Mouse (Mus musculus) gastrocnemius, postnatal 14 days (tissue): ENCODE results near the gene 4930415O20Rik. TPM values are rescaled to one million over a fixed set of nuclear protein-coding genes. Genes with fewer than 3 reads are reported as not detected.

Source experiments
- DNase-seq: peaks from one replicate; pipeline ENCODE4 v3.0.0; 2021; ENCODE audit warnings: mixed read lengths
- intact Hi-C: fragments of 180-260 bp; cut with DNase I; formaldehyde crosslinking; loops from one replicate; pipeline ENCODE4 v1.15.1; 2025; ENCODE audit warnings: low total_unique reads
- total RNA-seq, 2 experiments: library from RNA; stranded (reverse); gene quantifications; 2 replicates each; pipeline ENCODE4 v1.2.3; 2021

4930415O20Rik gene
- total RNA-seq, 2 experiments from 2014 or later, result 0.44 TPM; not detected in 1

DNA sequence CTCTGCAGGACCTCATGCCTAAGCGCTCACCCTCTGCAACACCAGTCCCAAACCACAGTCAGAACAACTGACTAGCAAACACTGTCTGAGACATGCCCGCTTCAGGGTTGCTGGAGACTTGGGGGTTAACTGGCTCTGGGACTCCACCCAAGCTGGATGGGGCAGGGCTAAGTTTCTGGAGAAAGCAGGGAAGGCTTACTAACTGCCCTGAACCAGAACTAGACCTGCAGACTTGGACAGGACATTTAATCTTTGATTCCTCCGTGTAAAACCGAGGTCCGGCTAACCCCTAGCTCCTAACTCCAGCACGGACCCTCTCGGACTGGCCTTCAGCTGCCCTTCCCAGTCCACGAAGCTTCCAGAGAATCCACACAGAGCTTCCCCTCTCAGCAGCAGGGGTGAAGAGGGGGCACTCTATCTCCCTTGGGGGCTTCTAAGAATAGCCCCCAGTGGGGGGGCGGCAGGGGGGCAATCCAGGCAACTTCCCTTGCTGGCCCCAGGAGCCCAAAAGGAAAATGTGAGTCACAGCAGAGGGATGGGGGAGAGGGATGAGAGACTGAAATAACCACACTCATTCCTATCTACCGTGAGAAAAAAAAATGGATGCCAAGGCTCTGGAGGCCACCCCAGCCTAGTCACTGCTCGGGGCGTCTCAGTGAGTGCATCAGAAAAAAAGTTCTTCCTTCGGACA, 31.5 kb downstream of the 4930415O20Rik start:
- intact Hi-C loops, result no loop called here
- DNase-seq, result peak; percentile 64

- no peak for DNase-seq
- intact Hi-C loops, result no loop called here
Measured at GRCm38 (mm10) chr15:98602921-98603458, 32.2 kb downstream of the 4930415O20Rik start.

DNA sequence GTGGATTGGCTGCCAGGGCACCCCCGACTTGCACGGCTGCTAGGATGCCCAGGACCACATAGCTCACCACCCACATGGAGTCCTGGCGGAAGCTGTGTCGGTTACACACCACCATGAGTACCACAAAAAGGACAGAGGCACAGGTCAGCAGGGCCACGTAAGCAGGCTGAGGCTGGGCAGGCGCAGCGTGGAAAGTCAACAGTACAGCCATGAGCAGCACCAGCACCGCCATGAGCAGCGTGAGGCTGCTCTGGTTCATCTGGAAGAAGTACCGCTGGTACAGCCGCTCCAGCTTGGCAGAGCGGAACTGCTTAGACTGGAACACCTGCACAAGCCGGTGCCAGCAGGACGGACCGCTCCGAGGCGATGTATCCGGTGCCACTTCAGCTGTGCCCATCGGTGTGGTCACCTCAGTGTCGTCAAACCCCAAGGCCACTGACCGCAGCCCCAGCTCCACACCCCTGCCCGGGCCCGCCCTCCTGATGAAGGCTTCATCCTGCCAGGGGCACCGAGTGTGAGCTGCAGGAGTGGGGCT, 33.3 kb downstream of the 4930415O20Rik start:
- no peak for DNase-seq
- intact Hi-C loops, result no loop called here

DNA sequence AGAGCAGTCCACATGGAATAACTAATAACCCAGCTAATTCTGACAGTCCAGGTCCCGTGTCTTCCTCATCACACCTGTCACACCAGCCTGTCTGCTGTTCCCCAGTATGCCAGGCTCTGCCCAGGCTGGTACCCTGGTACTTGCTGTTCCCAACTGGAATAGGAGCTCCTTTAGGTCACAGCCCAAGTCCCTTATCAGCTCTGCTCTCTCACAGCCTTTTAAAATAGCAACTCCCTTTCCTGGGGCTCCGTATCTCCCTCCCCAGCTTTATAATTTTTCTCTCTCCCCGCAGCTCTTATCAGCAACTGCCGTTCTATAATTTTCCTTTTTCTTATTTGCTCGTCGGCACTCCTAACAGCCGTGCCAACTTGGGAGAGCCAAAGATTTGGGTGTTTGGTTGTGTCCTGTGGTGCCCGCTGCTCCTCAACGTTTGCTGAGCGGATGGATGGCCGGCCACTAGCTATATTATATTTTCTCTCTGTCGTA, 35.3 kb downstream of the 4930415O20Rik start:
- intact Hi-C loops, result no loop called here

DNA sequence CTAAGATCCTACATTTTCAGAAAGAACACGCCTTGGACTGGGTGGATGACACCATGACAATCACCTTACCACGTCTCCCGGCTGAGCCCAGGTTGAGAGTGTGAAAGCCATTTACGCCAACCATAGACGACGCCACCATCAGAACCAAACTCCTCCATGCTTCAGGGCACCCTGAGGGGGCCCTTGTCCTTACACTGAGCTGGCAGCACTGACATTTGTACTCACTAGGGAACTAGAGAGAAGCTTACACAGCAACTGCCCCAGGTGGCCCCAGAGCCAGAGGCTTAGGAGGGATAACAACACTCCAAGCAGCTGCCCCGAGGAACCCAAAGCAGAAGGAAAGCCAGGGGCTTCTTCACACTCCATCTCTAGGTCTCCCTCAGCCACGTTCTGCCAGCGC, 35.9 kb downstream of the 4930415O20Rik start:
- no peak for DNase-seq
- intact Hi-C loops, result no loop called here

More for the DNA sequence above, 35.3 kb downstream of the 4930415O20Rik start:
- no peak for DNase-seq

GRCm38 (mm10) chr15:98607557-98607956, 36.8 kb downstream of the 4930415O20Rik start:
- intact Hi-C loops, result no loop called here
- DNase-seq, result peak; percentile 56

GRCm38 (mm10) chr15:98608058-98608783, 37.4 kb downstream of the 4930415O20Rik start:
- intact Hi-C loops, result no loop called here
- no peak for DNase-seq

- intact Hi-C loops, result no loop called here
- DNase-seq, result no peak
Measured at GRCm38 (mm10) chr15:98608784-98609250, 38.0 kb downstream of the 4930415O20Rik start.

DNA sequence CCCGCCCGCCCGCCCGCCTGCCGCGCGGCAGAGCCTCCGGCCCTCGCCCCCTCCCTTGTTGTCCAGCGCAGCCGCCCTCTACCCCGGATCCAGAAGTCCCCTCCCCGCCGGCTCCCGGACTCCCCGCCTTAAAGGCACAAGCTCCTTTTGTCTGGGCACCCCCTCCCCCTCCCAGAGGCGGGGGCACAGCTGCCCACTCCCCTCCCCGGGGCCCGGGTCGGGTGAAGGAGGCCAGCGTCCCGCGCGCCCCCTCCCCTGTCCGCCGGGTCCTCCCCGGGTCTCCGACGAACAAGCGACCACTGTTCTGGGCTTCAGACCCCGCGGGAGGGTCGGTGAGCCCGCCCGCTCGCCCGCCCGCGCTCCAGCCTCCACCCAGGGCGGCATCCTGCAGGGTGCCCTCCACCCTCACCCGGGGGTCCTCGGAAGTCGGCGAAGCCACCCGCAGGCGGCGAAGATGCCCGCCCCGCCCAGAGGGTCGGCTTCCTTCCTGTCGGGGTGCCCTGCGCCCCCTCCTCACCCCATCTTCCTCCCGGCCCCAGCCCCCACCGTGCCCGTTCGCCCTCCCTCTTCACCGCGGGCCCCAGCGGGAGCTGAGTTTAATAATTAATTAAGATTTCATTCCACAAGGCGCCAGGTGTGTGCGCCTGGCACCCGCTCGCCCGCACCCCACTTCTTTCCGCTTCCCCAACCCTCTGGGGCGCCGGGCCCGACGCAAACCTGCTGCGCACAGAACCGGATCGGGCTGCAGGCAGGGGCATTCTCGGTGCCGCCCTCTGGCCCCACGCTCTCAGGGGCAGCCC, 38.7 kb downstream of the 4930415O20Rik start, which contains the start of gene Adcy6:
Adcy6 (minus strand) TSS at position 746 of the 800 bp plus-strand sequence.
- intact Hi-C loops, result loop anchor here (5.0 kb wide), 1 partner anchor 1363 kb away; the partner anchor contains the start of gene Larp4
- DNase-seq, result peak; percentile 86

DNA sequence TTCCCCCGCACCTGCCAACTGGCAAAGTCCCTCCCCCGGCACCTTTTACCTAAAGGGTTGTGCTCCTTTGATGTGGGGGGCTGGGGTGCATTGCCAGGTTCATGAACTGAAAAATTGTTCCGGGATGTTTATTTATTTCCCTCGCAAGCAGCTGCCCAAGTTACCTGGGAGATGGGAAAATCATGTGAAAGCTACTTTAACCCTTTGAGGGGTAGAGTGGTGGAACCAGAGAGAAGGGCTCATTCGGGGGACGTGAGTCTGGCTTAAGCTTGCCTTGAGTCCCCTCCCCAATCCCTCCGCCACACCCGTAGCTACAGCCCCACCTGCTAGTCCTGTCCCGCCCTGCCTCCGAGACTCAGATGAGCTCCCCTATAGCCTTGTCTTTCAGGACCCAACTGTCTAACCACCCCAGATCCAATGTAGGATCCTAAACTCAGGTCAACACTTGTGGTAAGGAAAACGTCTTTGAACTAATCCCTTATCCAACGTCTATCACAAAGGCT, 39.4 kb downstream of the 4930415O20Rik start:
- intact Hi-C loops, result loop anchor here (5.0 kb wide), 1 partner anchor 1362 kb away; the partner anchor contains the start of gene Larp4
- DNase-seq, result no peak

DNA sequence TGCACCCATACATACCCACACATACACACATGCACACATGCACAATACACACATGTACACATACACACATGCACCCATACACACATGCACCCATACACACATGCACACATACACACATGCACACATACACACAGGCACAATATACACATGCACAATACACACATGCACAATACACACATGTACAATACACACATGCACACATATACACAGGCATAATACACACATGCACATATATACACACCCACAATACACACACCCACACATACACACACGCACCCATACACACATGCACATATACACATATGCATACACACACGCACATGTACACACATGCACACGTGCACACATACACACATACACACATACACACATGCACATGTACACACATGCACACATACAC, 41.4 kb downstream of the 4930415O20Rik start:
- DNase-seq, result no peak
- intact Hi-C loops, result loop anchor here (5.0 kb wide), 1 partner anchor 1360 kb away; the partner anchor contains the start of gene Larp4

DNA sequence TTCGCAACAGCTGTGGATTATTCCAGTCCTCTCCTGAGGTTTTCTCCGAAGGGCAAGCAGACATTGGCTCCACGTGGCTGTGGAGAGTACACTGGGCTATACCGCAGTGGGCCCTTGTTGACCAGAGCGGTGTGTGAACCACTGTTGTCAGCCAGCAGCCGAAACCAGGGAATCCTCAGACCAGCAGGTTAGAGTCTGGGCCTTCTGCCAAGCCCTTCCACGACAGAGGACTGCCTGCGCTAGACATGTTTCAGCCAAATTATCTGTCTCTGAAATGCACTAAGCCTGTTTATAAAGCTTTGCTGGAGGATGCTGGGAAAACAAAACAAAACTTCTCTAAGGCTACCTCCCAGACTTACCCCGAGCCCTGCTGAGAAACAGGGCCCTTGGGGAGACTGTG, 43.7 kb downstream of the 4930415O20Rik start:
- DNase-seq, result no peak
- intact Hi-C loops, result loop anchor here (5.0 kb wide), 1 partner anchor 1358 kb away; the partner anchor contains the start of gene Larp4

DNA sequence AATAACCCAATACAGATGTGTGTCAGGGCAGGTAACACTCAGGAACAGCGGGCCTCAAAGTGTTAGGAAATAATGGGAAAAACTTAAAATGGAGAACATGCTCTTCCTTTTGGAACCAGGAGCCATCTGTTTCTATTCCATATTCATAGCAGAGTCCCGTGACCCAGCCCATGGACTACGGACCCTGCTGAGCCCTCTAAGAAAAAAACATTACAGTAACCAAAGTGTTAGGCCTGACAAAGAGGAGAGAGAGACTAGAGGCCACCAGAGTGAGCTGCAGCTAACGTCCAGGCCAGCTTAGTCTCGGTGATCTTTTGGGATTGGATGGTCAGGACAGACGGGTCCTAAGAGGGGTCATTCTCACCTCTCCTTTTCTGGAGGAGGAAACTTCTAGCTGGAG, 44.2 kb downstream of the 4930415O20Rik start:
- intact Hi-C loops, result loop anchor here (5.0 kb wide), 1 partner anchor 1357 kb away; the partner anchor contains the start of gene Larp4

DNA sequence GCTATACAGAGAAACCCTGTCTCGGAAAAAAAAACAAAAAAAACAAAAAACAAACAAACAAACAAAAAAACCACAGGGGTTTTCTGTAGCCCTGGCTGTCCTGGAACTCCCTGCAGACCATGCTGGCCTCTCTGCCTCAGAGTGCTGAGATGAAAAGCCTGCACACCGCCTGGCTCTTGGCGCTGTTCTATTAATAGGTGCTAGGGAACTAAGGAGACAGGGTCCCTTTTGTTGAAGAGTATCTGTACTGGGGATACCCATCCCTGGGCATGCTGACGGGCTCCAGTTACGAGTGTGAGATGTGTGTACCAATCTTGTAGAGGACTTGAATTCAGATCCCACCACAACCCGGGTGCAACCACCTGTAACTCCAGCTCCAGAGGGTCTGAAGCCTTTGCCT, 44.9 kb downstream of the 4930415O20Rik start:
- intact Hi-C loops, result loop anchor here (2.0 kb wide), 2 partner anchors 35 to 105 kb away; no protein-coding TSS in a partner anchor
- DNase-seq, result no peak

More for the DNA sequence above, 44.2 kb downstream of the 4930415O20Rik start:
- DNase-seq, result no peak

- no peak for DNase-seq
- intact Hi-C loops, result loop anchor here (2.0 kb wide), 2 partner anchors 36 to 106 kb away; no protein-coding TSS in a partner anchor
Measured at GRCm38 (mm10) chr15:98616362-98617175, 45.8 kb downstream of the 4930415O20Rik start.

DNA sequence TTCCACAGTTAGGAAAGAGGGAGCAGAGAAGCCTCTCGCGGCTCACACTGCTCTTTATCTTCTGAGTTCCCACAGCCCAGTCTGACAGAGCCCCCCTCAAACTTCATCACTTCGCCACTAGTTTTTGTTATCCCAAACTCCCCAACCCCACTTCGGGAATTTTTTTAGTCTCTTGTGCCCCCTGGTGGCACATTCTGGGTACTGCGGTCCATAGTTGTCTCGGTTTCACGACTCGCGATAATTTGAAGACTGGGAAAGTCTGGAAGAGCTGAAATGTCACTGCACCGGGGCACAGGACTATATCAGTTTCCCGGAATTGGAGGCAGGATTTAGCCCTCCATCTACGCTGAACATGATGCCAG, 46.4 kb downstream of the 4930415O20Rik start:
- intact Hi-C loops, result loop anchor here (2.0 kb wide), 2 partner anchors 36 to 106 kb away; no protein-coding TSS in a partner anchor
- DNase-seq, result peak; percentile 65

GRCm38 (mm10) chr15:98622199-98622598, 51.4 kb downstream of the 4930415O20Rik start:
- intact Hi-C loops, result no loop called here
- DNase-seq, result no peak

- intact Hi-C loops, result no loop called here
- DNase-seq, result no peak
Measured at GRCm38 (mm10) chr15:98622721-98623120, 51.9 kb downstream of the 4930415O20Rik start.
